Mouse (Mus musculus) midbrain, embryonic 13.5 days (tissue): ENCODE results near the gene Rps6ka1. TPM values are rescaled to one million over a fixed set of nuclear protein-coding genes. Genes with fewer than 3 reads are reported as not detected.
"Not testable (repeated sequence)": the region's sequence is repeated elsewhere in the genome, so short reads cannot be mapped to it uniquely, and the experiment has no call there.

Source experiments
- ATAC-seq: fragments of 200-750 bp; cut with Nextera tagmentation; 2 replicates; pipeline ENCODE4 v1.8.0; 2017; ENCODE audit warnings: mild to moderate bottlenecking, moderate TSS enrichment, moderate library complexity
- H3K27ac ChIP-seq: fragments of 300-500 bp; sonication (generic); 2 replicates; pipeline ENCODE4 v1.5.1; 2015; ENCODE audit warnings: inconsistent platforms, mild to moderate bottlenecking, moderate library complexity
- H3K27me3 ChIP-seq: fragments of 300-500 bp; sonication (generic); 2 replicates; pipeline ENCODE4 v1.6.1; 2015; ENCODE audit warnings: mild to moderate bottlenecking, inconsistent platforms
- H3K36me3 ChIP-seq: fragments of 300-500 bp; sonication (generic); 2 replicates; pipeline ENCODE4 v1.6.1; 2015; ENCODE audit warnings: mild to moderate bottlenecking, inconsistent platforms
- H3K4me1 ChIP-seq: fragments of 300-500 bp; sonication (generic); replicated peaks from 2 replicates; pipeline ENCODE4 v1.6.1; 2015; ENCODE audit warnings: inconsistent platforms
- H3K4me2 ChIP-seq: fragments of 300-500 bp; sonication (generic); replicated peaks from 2 replicates; pipeline ENCODE4 v1.6.1; 2015; ENCODE audit warnings: moderate library complexity, mild to moderate bottlenecking, inconsistent platforms
- H3K4me3 ChIP-seq: fragments of 300-500 bp; sonication (generic); replicated peaks from 2 replicates; pipeline ENCODE4 v1.5.1; 2015; ENCODE audit warnings: mild to moderate bottlenecking, inconsistent platforms
- H3K9ac ChIP-seq: fragments of 300-500 bp; sonication (generic); replicated peaks from 2 replicates; pipeline ENCODE4 v1.6.1; 2015; ENCODE audit warnings: mild to moderate bottlenecking, inconsistent platforms
- H3K9me3 ChIP-seq: fragments of 300-500 bp; sonication (generic); 2 replicates; pipeline ENCODE4 v1.6.1; 2016; ENCODE audit warnings: mild to moderate bottlenecking, inconsistent platforms
- WGBS: fragments of 180-500 bp; shearing (Covaris S2); methylation state at CpG from one replicate; pipeline ENCODE4 v1.1.7; 2015; 5-methylcytosine and 5-hydroxymethylcytosine counted together
- polyA plus RNA-seq: library from polyadenylated mRNA; unstranded; fragments of >200 nt; fragmentation: Nextera tagmentation; extraction: Ambion mirVana; gene quantifications from 2 replicates; pipeline ENCODE4 v1.2.1, GENCODE M21; 2015

Rps6ka1 gene
- polyA plus RNA-seq, 1 experiment from 2014 or later = 19.2 TPM

DNA sequence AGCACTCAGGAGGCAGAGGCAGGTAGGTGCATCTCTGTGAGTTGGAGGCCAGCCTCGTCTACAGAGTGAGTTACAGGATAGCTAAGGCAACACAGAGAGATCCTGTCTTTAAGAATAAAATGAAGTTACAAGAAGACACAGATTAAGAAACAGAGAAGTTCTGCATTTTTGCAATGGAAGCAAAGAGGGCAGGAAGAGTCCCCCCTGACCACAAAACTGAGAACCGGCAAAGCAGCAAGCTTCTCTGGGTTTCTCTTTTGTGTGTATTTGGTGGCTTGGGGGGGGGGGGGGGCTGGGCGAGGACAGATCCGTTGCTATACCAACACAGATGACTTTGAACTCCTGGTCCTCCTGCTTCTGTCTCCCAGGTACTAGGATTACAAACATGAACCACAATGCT, 19.5 kb upstream of the Rps6ka1 start:
- ATAC-seq = no peak
- no peaks in the 10 kb centered on the region for H3K36me3 ChIP-seq
- H3K27ac ChIP-seq = no peak overlapping the region
- H3K27me3 ChIP-seq = no peaks in the 10 kb centered on the region
- H3K4me2 ChIP-seq = no peak overlapping the region
- no peaks in the 10 kb centered on the region for H3K9me3 ChIP-seq
- H3K9ac ChIP-seq = no peak overlapping the region
- H3K4me3 ChIP-seq = no peak overlapping the region
- H3K4me1 ChIP-seq = peaks cover 9% of the 10 kb centered on the region
- WGBS = 63% methylated on average over 4 of the region's 4 CpGs

- not testable (repeated sequence) for H3K9ac ChIP-seq, H3K27ac ChIP-seq, H3K4me3 ChIP-seq, H3K27me3 ChIP-seq, H3K4me2 ChIP-seq, H3K9me3 ChIP-seq, ATAC-seq, H3K36me3 ChIP-seq, H3K4me1 ChIP-seq
- WGBS = 92% methylated on average over 5 of the region's 5 CpGs
Observed at GRCm38 (mm10) chr4:133906336-133906735, 18.7 kb upstream of the Rps6ka1 start.

DNA sequence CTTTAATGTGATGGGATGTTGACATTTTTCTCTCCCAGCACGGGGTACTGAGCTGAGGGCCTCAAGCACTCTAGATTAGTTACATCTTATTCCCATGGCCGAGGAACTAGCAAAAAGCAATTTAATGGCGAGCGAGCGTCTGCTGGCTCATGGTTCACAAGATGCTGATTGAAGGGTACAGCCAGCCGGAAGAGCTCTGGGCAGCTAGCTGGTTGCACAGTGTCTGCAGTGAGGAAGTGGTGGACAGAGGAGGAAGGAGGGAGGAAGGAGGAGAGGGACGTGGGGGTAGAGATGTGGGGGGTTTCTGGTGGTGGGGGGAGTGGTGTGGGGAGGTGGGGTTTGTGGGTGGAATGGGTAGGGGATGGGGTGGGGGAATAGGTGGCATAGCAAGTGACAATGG, 17.6 kb upstream of the Rps6ka1 start:
- Histone ChIP-seq H3K27ac (no peak overlapping the region), H3K4me1 (peaks cover 4% of the 10 kb centered on the region), H3K27me3 (no peaks in the 10 kb centered on the region), H3K9ac (no peak overlapping the region), H3K9me3 (no peaks in the 10 kb centered on the region), H3K36me3 (no peaks in the 10 kb centered on the region), H3K4me3 (no peak overlapping the region), H3K4me2 (no peak overlapping the region)
- 89% methylated on average over 6 of the region's 7 CpGs for WGBS
- no peak for ATAC-seq

DNA sequence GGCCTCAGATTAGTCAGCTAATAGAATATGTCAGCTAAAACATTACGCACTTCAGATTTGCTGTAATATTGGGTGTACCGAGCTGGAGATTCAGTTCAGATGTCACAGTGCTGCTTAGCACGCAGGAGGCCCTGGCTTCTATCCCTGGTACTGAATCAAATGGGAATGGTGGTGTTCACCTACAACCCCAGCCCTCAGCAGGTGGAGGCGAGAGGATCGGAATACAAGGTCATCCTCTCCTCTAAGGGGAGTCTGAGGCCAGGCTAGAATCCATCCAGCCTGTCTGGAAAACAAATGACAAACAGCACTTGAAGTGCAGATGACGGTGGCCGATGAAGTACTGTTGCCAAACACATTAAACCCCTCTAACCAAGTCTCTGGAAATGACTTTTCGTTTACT, 16.7 kb upstream of the Rps6ka1 start:
- no peak overlapping the region for H3K4me2 ChIP-seq
- H3K27me3 ChIP-seq = no peaks in the 10 kb centered on the region
- H3K9me3 ChIP-seq = no peaks in the 10 kb centered on the region
- H3K36me3 ChIP-seq = no peaks in the 10 kb centered on the region
- no peak overlapping the region for H3K27ac ChIP-seq
- 0 out of 2 replicates have a peak overlapping the region, but pooled peaks have one; percentile 14 for H3K9ac ChIP-seq
- WGBS = 88% methylated on average over 8 of the region's 8 CpGs
- no peaks in the 10 kb centered on the region for H3K4me1 ChIP-seq
- ATAC-seq = no peak
- no peak overlapping the region for H3K4me3 ChIP-seq

DNA sequence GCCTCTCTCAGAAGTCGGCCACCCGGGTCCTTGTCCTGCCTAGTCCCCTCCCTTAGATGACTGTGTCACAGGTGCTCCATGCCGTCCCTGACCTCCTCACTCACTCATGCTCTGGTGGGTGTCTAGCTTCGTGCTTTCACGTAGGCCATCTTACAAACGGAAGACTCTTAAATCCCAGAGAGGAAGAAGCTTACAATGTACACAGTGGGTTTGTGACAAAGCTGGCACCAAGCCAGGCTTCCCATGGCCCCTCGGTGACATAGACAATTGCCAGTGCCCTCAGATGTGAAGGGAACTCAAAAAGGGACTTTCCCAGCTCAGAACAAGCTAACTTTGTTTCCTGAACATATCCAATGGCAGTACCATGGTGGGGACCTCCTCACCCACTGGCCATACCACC, 15.8 kb upstream of the Rps6ka1 start:
- no peak overlapping the region for H3K9ac ChIP-seq
- H3K4me1 ChIP-seq = no peaks in the 10 kb centered on the region; the same call in 1 of the 2 replicates
- no peak overlapping the region for H3K27ac ChIP-seq
- H3K4me3 ChIP-seq = no peak overlapping the region
- no peaks in the 10 kb centered on the region for H3K36me3 ChIP-seq
- no peak overlapping the region for H3K4me2 ChIP-seq
- H3K9me3 ChIP-seq = no peaks in the 10 kb centered on the region
- ATAC-seq = no peak
- no peaks in the 10 kb centered on the region for H3K27me3 ChIP-seq
- WGBS = 69% methylated on average over 7 of the region's 7 CpGs

GRCm38 (mm10) chr4:133902510-133902909, 14.9 kb upstream of the Rps6ka1 start:
- Histone ChIP-seq H3K4me3 (no peak overlapping the region), H3K27me3 (no peaks in the 10 kb centered on the region), H3K36me3 (no peaks in the 10 kb centered on the region), H3K9me3 (no peaks in the 10 kb centered on the region), H3K4me2 (no peak overlapping the region), H3K9ac (no peak overlapping the region), H3K4me1 (no peaks in the 10 kb centered on the region; the same call in 1 of the 2 replicates), H3K27ac (no peak overlapping the region)
- no peak for ATAC-seq
- WGBS = 96% methylated on average over 2 of the region's 2 CpGs

DNA sequence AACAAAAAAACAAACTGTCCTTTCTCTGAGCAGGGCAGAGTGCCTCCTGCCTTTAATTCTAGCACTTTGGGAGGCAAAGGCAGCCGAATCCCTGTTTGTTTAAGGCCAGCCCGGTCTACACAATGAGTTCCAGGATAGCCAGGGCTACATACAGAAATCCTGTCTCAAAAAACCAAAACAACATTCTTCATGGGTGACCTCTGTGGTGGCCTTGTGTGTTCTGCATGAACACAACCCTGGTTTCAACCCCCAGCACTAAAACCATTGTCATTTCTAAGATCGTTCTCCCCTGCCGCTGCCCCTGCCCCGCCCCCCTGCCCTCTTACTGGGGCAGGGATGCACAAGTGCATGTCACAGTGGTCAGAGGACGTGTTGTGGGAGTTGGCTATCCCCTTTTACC, 13.3 kb upstream of the Rps6ka1 start:
- H3K27ac ChIP-seq = no peak overlapping the region
- no peaks in the 10 kb centered on the region for H3K27me3 ChIP-seq
- H3K4me3 ChIP-seq = no peak overlapping the region
- no peak for ATAC-seq
- 76% methylated on average over 6 of the region's 6 CpGs for WGBS
- H3K9me3 ChIP-seq = no peaks in the 10 kb centered on the region
- H3K4me1 ChIP-seq = no peaks in the 10 kb centered on the region; the same call in 1 of the 2 replicates
- H3K4me2 ChIP-seq = no peak overlapping the region
- no peaks in the 10 kb centered on the region for H3K36me3 ChIP-seq
- H3K9ac ChIP-seq = no peak overlapping the region

GRCm38 (mm10) chr4:133900352-133900751, 12.8 kb upstream of the Rps6ka1 start:
- 95% methylated on average over 6 of the region's 6 CpGs for WGBS
- H3K9me3 ChIP-seq = no peaks in the 10 kb centered on the region
- no peak for ATAC-seq
- H3K36me3 ChIP-seq = no peaks in the 10 kb centered on the region
- H3K27me3 ChIP-seq = no peaks in the 10 kb centered on the region
- H3K9ac ChIP-seq = no peak overlapping the region
- H3K27ac ChIP-seq = no peak overlapping the region
- H3K4me3 ChIP-seq = no peak overlapping the region
- H3K4me1 ChIP-seq = no peaks in the 10 kb centered on the region; the same call in 1 of the 2 replicates
- H3K4me2 ChIP-seq = no peak overlapping the region

GRCm38 (mm10) chr4:133899241-133899800, 11.7 kb upstream of the Rps6ka1 start:
- Histone ChIP-seq H3K36me3 (no peaks in the 10 kb centered on the region), H3K27ac (no peak overlapping the region), H3K4me1 (no peaks in the 10 kb centered on the region; the same call in 1 of the 2 replicates), H3K27me3 (no peaks in the 10 kb centered on the region), H3K4me3 (no peak overlapping the region), H3K9me3 (no peaks in the 10 kb centered on the region), H3K4me2 (no peak overlapping the region), H3K9ac (no peak overlapping the region)
- ATAC-seq = no peak
- 82% methylated on average over 9 of the region's 9 CpGs for WGBS

- Histone ChIP-seq H3K9me3 (no peaks in the 10 kb centered on the region), H3K36me3 (no peaks in the 10 kb centered on the region), H3K4me3 (no peak overlapping the region), H3K27ac (no peak overlapping the region), H3K9ac (no peak overlapping the region; the same call in 1 of the 2 replicates), H3K4me2 (no peak overlapping the region), H3K27me3 (no peaks in the 10 kb centered on the region), H3K4me1 (no peaks in the 10 kb centered on the region; the same call in 1 of the 2 replicates)
- WGBS = 26% methylated on average over 6 of the region's 6 CpGs
- ATAC-seq = no peak
Observed at GRCm38 (mm10) chr4:133898151-133898550, 10.6 kb upstream of the Rps6ka1 start.

- no peak overlapping the region for H3K4me2 ChIP-seq
- H3K9ac ChIP-seq = no peak overlapping the region
- no peaks in the 10 kb centered on the region for H3K36me3 ChIP-seq
- H3K9me3 ChIP-seq = no peaks in the 10 kb centered on the region
- WGBS = 65% methylated on average over 11 of the region's 11 CpGs
- ATAC-seq = no peak
- no peak overlapping the region for H3K4me3 ChIP-seq
- no peaks in the 10 kb centered on the region; the same call in 1 of the 2 replicates for H3K4me1 ChIP-seq
- H3K27ac ChIP-seq = no peak overlapping the region
- no peaks in the 10 kb centered on the region for H3K27me3 ChIP-seq
Observed at GRCm38 (mm10) chr4:133897431-133897891, 9.9 kb upstream of the Rps6ka1 start.

DNA sequence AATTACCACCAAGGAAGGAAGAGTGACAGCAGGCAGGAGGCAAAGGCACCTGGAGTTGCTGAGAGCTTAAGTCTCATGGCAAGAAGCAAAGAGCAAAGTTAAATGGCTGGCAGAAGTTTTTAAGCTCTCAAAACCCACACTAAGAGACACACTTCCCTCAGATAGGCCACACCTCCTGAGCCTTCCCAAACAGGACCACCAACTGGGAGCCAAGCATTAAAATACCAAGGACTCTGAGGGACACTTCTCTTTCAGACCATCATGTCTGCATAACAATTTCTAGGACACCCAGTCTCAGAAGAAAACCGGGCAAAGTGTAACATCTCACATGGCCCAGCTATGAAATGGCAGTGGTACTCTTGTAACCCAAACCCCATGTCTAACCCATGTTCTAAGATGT, 9.4 kb upstream of the Rps6ka1 start:
- Histone ChIP-seq H3K36me3 (no peaks in the 10 kb centered on the region), H3K4me3 (no peak overlapping the region), H3K4me1 (no peaks in the 10 kb centered on the region; the same call in 1 of the 2 replicates), H3K9ac (no peak overlapping the region), H3K4me2 (no peak overlapping the region), H3K9me3 (no peaks in the 10 kb centered on the region), H3K27ac (no peak overlapping the region), H3K27me3 (no peaks in the 10 kb centered on the region)
- ATAC-seq = no peak
- 87% methylated on average over 1 of the region's 1 CpGs for WGBS

DNA sequence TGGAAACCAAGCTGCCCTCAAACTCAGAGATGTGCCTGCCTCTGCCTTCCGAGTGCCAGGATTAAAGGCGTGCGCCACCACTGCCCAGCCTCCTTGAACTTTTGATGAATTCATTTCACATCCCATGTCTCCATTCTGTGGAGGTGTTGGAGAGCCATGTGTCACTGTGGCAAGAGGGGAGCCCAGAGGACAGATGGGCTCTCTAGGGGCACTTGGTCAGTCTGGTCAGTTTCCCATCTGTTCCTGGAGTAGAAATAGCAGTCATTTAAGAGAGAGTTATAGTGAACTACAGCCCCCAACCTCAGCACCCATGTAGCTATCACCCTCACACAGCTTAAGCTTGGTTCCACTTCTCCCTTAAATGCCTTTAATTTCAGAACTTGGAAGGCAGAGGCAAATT, 8.4 kb upstream of the Rps6ka1 start:
- Histone ChIP-seq H3K9me3 (no peaks in the 10 kb centered on the region), H3K36me3 (no peaks in the 10 kb centered on the region), H3K4me3 (no peak overlapping the region), H3K4me1 (no peaks in the 10 kb centered on the region; the same call in 1 of the 2 replicates), H3K9ac (no peak overlapping the region), H3K4me2 (no peak overlapping the region), H3K27ac (no peak overlapping the region), H3K27me3 (no peaks in the 10 kb centered on the region)
- 100% methylated on average over 3 of the region's 3 CpGs for WGBS
- no peak for ATAC-seq
